Mouse (Mus musculus) small intestine, adult 2 months (tissue): ENCODE measurements around the gene Pam. TPM values are rescaled to one million over a fixed set of nuclear protein-coding genes. Genes with fewer than 3 reads are reported as not detected.

Source experiments
- H3K27ac ChIP-seq: fragments of 200-500 bp; 2 replicates; pipeline ENCODE4 v1.5.1; 2012; ENCODE audit warnings: low read depth, low read length, control low read depth, inconsistent platforms; ENCODE audit not compliant: insufficient read depth
- H3K27me3 ChIP-seq: fragments of 200-500 bp; 2 replicates; pipeline ENCODE4 v1.6.1; 2012; ENCODE audit warnings: mild to moderate bottlenecking, moderate library complexity, low read length, inconsistent platforms; ENCODE audit not compliant: control insufficient read depth, insufficient read depth
- H3K36me3 ChIP-seq: fragments of 200-500 bp; 2 replicates; pipeline ENCODE4 v1.6.1; 2012; ENCODE audit warnings: mild to moderate bottlenecking, low read length, control low read depth, inconsistent platforms; ENCODE audit not compliant: control insufficient read depth, insufficient read depth
- H3K4me1 ChIP-seq: fragments of 200-500 bp; 2 replicates; pipeline ENCODE4 v1.6.1; 2012; ENCODE audit warnings: low read length, inconsistent platforms, mixed read lengths; ENCODE audit not compliant: control insufficient read depth, insufficient read depth, insufficient read length
- H3K4me3 ChIP-seq: fragments of 200-500 bp; 2 replicates; pipeline ENCODE4 v1.5.1; 2012; ENCODE audit warnings: low read depth, mild to moderate bottlenecking, control low read depth, inconsistent platforms, low read length, moderate library complexity
- CTCF ChIP-seq: fragments of 200-500 bp; IDR thresholded peaks from 2 replicates; pipeline ENCODE4 v1.5.1; 2012; ENCODE audit warnings: low read depth, mild to moderate bottlenecking, control low read depth, inconsistent platforms, low read length, moderate library complexity, mixed read lengths; ENCODE audit not compliant: insufficient replicate concordance, insufficient read length; ENCODE audit errors: extremely low read depth
- POLR2A ChIP-seq: fragments of 200-500 bp; IDR thresholded peaks from 2 replicates; pipeline ENCODE4 v1.6.1; 2012; ENCODE audit warnings: low read depth, mild to moderate bottlenecking, control low read depth, inconsistent platforms, low read length, moderate library complexity
- WGBS: fragments of 180-500 bp; shearing (Covaris S2); methylation state at CpG from one replicate; pipeline ENCODE4 v1.1.7; 2018; 5-methylcytosine and 5-hydroxymethylcytosine counted together
- polyA plus RNA-seq: library from polyadenylated mRNA; depleted of rRNA; stranded (reverse); fragments of >200 nt; gene quantifications from 2 replicates; pipeline ENCODE4 v1.2.3, GENCODE M21; 2012

Pam gene
- polyA plus RNA-seq, 1 experiment = 99.5 TPM

DNA sequence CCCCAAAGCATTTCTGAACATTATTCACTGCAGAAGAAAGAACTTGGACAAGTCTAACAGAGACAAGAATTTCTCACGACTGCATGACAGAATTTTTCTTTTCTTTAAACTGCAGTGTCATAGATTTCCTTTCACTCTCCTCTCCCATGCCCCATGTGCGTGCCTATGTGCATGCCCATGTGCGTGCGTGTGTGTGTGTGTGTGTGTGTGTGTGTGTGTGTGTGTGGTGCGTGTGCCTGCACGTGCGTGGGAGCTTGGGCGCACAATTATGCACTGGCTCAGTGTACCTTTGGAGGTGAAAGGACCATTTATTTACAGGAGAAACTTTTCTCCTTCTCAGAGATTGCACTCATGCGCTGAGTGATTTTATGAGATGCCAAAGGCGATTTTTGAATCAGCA, 179.7 kb downstream of the Pam start:
- 85% methylated on average over 10 of the region's 10 CpGs for WGBS
- no peaks in the 10 kb centered on the region for H3K36me3 ChIP-seq

DNA sequence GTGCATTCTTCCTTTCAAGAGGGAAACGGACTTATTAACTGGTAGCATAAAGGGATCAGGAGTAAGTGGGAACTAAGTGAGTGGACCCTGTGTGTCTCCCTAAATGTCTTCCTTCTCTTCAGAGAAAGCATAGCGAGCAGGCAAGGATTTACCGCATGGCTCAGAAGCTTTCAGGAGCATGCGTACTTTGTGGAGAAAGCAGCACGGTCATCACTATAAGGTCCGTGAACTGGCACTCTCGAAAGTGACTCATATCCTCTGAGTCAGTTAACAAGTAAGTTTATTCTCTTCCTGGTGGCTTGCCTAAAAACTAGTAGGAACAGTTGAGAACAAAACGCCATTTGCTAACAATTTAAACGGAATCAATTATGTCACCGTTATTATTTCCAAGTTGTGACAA, 184.6 kb downstream of the Pam start:
- H3K27ac ChIP-seq = no peak overlapping the region
- H3K4me1 ChIP-seq = no peaks in the 10 kb centered on the region
- WGBS = 76% methylated on average over 10 of the region's 10 CpGs
- H3K27me3 ChIP-seq = no peaks in the 10 kb centered on the region
- H3K36me3 ChIP-seq = no peaks in the 10 kb centered on the region
- TF ChIP-seq CTCF (no peak), POLR2A (no peak)
- no peak overlapping the region for H3K4me3 ChIP-seq

More for the DNA sequence above, 179.7 kb downstream of the Pam start:
- no peaks in the 10 kb centered on the region; the same call in 1 of the 2 replicates for H3K27me3 ChIP-seq
- no peaks in the 10 kb centered on the region for H3K4me1 ChIP-seq
- no peak overlapping the region for H3K27ac ChIP-seq
- TF ChIP-seq CTCF (no peak), POLR2A (no peak)
- no peak overlapping the region for H3K4me3 ChIP-seq

DNA sequence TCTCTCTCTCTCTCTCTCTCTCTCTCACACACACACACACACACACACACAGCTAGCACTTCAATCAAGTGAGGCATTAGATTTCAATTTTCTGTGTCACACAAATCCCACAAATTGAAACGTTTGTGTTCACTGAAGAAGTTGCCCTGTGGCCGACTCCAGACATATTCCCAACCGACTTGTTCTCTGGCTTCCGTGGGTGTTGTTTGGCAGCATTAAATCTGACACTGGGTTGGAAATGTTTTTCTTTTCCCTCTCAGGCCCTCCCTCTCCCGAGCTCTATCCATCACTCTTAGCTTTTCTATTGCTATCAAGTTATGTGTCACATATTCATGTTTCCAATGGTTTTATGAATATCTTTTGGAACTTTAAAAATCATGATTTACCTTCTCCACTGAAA, 185.9 kb downstream of the Pam start:
- no peak for TF ChIP-seq CTCF
- no peak for TF ChIP-seq POLR2A
- Histone ChIP-seq H3K4me3 (no peak overlapping the region), H3K36me3 (no peaks in the 10 kb centered on the region), H3K27me3 (no peaks in the 10 kb centered on the region), H3K4me1 (no peaks in the 10 kb centered on the region), H3K27ac (no peak overlapping the region)
- WGBS = 70% methylated on average over 5 of the region's 5 CpGs

DNA sequence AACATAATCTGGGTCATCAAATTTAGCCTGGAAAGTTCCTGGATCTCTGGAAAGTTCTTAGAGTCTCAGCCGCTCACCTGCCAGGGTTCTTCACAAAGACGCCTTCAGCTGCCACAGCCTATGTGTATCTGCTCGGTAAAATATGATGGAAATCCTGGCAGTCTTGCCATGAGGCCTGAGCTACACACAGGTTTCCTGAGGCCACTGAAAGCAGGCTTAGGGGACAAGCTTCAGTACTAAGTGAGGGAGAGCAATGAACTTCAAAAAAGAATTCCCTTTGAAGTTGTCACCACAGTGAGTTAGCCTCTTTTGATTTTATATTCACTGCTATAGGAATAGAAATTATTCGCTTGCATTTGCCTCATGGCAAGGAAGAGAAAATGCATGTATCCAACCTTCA, 186.7 kb downstream of the Pam start:
- WGBS = 91% methylated on average over 4 of the region's 4 CpGs
- H3K27ac ChIP-seq = no peak overlapping the region
- no peaks in the 10 kb centered on the region for H3K27me3 ChIP-seq
- no peak overlapping the region for H3K4me3 ChIP-seq
- H3K4me1 ChIP-seq = no peaks in the 10 kb centered on the region
- TF ChIP-seq CTCF (no peak), POLR2A (no peak)
- no peaks in the 10 kb centered on the region for H3K36me3 ChIP-seq

DNA sequence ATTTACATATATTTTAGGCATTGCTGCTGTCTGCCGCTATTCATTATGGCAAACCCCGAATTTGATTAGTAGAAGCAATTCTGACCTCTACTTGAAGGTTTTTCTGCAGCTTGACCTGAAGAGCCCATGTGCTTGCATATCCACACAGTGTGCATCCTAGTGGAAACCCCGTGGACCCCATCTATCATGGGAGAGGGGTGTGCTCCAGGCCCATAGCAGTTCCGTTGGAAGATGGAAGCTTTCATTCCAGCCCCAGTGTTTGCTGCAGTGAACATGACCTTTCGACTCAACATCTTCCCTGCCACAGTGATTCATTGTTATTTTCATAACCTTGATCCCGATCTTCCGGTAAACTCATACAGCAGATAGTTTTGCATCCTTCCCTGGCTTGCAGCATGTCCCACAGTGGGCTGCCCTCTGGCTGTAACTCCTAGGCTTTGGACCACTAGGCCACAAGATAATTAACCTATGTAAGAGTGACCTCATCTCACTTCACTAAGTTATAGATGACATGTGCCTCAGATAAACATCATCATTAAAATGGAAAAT, 191.5 kb downstream of the Pam start:
- 83% methylated on average over 7 of the region's 7 CpGs for WGBS
- Histone ChIP-seq H3K4me1 (no peaks in the 10 kb centered on the region), H3K27ac (no peak overlapping the region)

DNA sequence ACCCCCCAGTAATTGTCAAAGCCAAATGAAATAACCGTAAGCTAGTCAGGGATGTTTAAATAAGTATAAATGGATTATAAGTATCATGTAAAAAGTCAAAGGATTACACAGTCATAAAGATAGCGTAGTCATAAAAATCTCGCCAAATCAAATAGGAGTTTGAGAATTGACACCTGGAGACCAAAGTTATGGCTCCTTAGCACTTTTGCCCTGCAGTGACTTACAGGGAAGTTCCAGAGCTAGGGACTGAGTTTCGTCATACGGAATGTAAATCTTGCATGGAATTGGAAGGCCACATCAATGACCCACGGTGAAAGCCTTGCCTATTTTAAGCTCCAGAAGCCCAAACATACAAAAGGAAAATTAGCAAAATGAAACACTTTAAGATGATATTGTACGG, 192.6 kb downstream of the Pam start:
- Histone ChIP-seq H3K4me1 (no peaks in the 10 kb centered on the region), H3K36me3 (no peaks in the 10 kb centered on the region), H3K4me3 (no peak overlapping the region), H3K27me3 (no peaks in the 10 kb centered on the region; the same call in 1 of the 2 replicates), H3K27ac (no peak overlapping the region)
- WGBS = 30% methylated on average over 7 of the region's 7 CpGs
- no peak for TF ChIP-seq POLR2A
- TF ChIP-seq CTCF = no peak

More for the DNA sequence above, 191.5 kb downstream of the Pam start:
- Histone ChIP-seq H3K4me3 (no peak overlapping the region), H3K27me3 (no peaks in the 10 kb centered on the region; the same call in 1 of the 2 replicates), H3K36me3 (no peaks in the 10 kb centered on the region)
- no peak for TF ChIP-seq CTCF
- TF ChIP-seq POLR2A = no peak

DNA sequence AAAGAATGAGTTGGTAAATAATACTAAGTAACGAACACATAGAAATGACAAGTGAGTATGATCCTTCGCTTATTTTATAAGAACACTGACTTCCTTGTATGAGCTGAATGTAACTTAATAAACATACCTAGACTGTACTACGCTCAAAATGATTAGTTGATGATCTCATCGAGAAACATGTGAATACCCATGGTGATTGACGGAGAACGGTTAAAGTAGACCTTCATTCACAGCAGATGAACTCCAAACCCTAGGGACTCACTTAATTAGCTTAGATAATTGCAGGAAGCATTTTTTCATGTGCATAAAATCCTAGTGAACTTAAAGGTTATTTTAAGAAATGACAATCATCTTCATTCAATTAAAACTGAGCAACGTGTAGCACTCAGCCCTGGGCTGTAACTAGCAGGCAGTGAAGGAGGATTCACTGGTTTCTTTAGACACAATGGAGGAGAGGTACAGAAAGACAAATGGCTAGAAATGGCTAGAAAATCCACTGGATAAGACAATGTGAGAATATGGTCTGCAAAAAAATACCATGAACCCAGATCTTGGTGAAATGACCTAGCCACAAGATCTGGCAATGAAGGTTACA, 194.8 kb downstream of the Pam start:
- no peaks in the 10 kb centered on the region; the same call in 1 of the 2 replicates for H3K27me3 ChIP-seq
- no peak overlapping the region for H3K27ac ChIP-seq
- H3K4me3 ChIP-seq = no peak overlapping the region
- no peaks in the 10 kb centered on the region for H3K4me1 ChIP-seq
- no peak for TF ChIP-seq CTCF
- TF ChIP-seq POLR2A = no peak
- H3K36me3 ChIP-seq = no peaks in the 10 kb centered on the region
- 87% methylated on average over 7 of the region's 7 CpGs for WGBS

DNA sequence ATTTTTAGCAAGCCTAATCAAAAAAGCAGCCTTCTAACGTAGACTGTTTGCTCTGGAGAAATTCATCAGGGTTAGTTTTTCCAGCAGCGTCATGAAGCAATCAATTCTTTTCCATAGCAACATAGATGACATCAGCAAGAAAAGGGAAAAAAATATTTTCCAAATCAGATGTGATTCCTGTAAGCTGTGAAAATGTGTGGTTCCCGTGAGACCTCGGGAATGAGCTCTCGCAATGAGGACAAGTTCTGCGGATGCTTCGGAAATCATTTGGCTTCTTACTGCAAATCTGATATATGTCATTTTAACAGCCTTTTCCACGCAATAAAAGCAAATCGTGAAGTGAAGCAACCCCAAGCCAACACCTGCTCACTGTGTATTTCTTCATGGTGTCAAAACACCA, 207.9 kb downstream of the Pam start:
- H3K27me3 ChIP-seq = no peaks in the 10 kb centered on the region
- no peak overlapping the region for H3K4me3 ChIP-seq
- TF ChIP-seq POLR2A (no peak), CTCF (no peak)
- H3K27ac ChIP-seq = no peak overlapping the region
- 87% methylated on average over 9 of the region's 9 CpGs for WGBS
- no peaks in the 10 kb centered on the region for H3K36me3 ChIP-seq
- H3K4me1 ChIP-seq = no peaks in the 10 kb centered on the region
